Comparison of ENCODE assay signal across 8 mouse cellular contexts in the genomic region with DNA sequence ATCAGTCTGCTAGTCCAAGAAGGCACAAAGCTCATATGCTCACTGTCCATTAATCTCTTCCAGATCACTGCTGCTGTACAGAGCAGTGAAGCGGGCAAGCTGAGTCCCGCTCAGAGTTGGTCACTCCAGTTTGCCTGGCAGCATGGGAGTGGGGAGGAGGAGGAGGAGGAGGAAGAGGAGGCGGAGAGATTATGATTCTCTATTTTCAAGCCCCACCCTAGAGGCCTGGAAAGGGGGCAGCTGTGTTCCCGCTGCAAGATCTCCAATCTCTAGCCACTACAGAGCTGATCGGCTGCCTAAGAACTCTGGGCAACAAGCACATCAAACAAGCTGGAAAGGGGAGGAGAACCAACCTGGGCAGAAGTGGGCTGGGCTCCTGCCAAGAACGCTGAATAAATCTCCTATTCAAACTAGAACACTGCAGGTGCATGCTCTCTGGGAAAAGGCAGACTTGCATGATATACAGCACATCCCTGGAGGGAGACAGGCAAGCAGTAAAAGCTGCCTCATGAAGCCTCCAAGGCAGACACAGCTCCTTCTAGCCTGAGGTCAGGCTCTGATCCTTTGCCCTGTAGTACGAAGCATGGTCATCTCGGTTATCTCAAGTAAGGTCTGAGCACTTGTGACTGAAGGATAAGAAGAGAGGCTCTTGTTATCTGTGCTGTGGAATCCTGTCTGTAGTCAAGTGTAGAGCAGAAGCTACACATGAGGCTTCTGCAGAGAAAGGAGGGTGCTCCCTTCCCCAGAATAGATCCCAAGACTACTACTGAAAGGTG. TPM values are rescaled to one million over a fixed set of nuclear protein-coding genes. Genes with fewer than 3 reads are reported as not detected.
DNase-seq lines count a peak whose midpoint lies in the region; ATAC-seq and TF ChIP-seq lines count a peak whose summit lies in the region.

No protein-coding gene starts in this region.

- peak; percentile 43 to 60 for DNase-seq in cerebellum, postnatal 25 days
- DNase-seq in cerebellum, adult 11-12 months: no peak
- DNase-seq in heart, postnatal 4 days: peak; percentile 29
- DNase-seq in left cerebral cortex, postnatal 14 days (ENCODE audit: low spot score in 2 of 2): peak; percentile 41 to 45
- peak; percentile 44 for DNase-seq in telencephalon, adult 2 months (ENCODE audit: low read depth, low spot score)
- no peak for DNase-seq in cerebellum, adult 8-10 months

- peak overlapping the region; percentile 5; the same call in 1 of the 2 replicates for H3K27ac ChIP-seq in cortical plate, adult 2 months (ENCODE audit: insufficient read depth, low read length)

- no peak for TF ChIP-seq CTCF in cortical plate, adult 2 months (IDR thresholded peaks at IDR 0.05; ENCODE audit: extremely low read depth, insufficient read depth, low read length)

- peaks cover 43% of the 10 kb centered on the region for H3K4me1 ChIP-seq in cortical plate, adult 2 months (ENCODE audit: control insufficient read depth, insufficient read depth, low read length)

- no peak for TF ChIP-seq POLR2A in cortical plate, adult 2 months (IDR thresholded peaks at IDR 0.05; ENCODE audit: extremely low read depth, insufficient read depth, low read length)

- no peak overlapping the region for H3K4me3 ChIP-seq in cortical plate, adult 2 months (ENCODE audit: insufficient read depth, low read length)

- intact Hi-C loops in left cerebral cortex, postnatal 14 days (cut with DNase I): no loop called here

- ATAC-seq in megakaryocyte-erythroid progenitor cell, adult 5-6 weeks (replicated peaks; ENCODE audit: low FRiP score, low TSS enrichment, poor library complexity, severe bottlenecking): peak; percentile 65

RNA-seq across cellular contexts. Expression of a gene that starts 33.5 kb away (rescaled TPM):
- polyA plus RNA-seq in cortical plate, adult 2 months (2012; rRNA removed): 102 and 103 TPM in 2 replicates
- 10 to 100 TPM; 54.9 to 58.4 TPM for total RNA-seq in heart, postnatal 4 days (2021)
- total RNA-seq in left cerebral cortex, postnatal 14 days (2021): 100 to 1,000 TPM; 136 to 140 TPM
- total RNA-seq in megakaryocyte-erythroid progenitor cell, adult 5-6 weeks (2014; fragmentation: Nextera tagmentation): 57.1 and 106 TPM in 2 replicates
- 14.6 and 28.7 TPM in 2 replicates for total RNA-seq in megakaryocyte-erythroid progenitor cell, adult 5-6 weeks (2017)

RNA-seq across cellular contexts. Expression of a gene that starts 41.1 kb away (rescaled TPM):
- polyA plus RNA-seq in cortical plate, adult 2 months (2012; rRNA removed): 18.9 and 21.8 TPM in 2 replicates
- total RNA-seq in heart, postnatal 4 days (2021): 10 to 100 TPM; 19.0 to 19.2 TPM
- total RNA-seq in left cerebral cortex, postnatal 14 days (2021): 10 to 100 TPM; 15.7 to 16.3 TPM
- total RNA-seq in megakaryocyte-erythroid progenitor cell, adult 5-6 weeks (2014; fragmentation: Nextera tagmentation): 5.0 and 5.4 TPM in 2 replicates
- 4.0 and 19.5 TPM in 2 replicates for total RNA-seq in megakaryocyte-erythroid progenitor cell, adult 5-6 weeks (2017)

Comparison
In these comparisons a context has a peak if more than half of its experiments do, and no peak if none do; other contexts are left out.
1. DNase-seq: peak in cerebellum, postnatal 25 days (2 of 2), heart, postnatal 4 days (single experiment), left cerebral cortex, postnatal 14 days (2 of 2) and telencephalon, adult 2 months (single experiment); none in cerebellum, adult 11-12 months (single experiment) and cerebellum, adult 8-10 months (single experiment).